Mouse (Mus musculus) activated CD4-positive, CD25-positive, alpha-beta regulatory T cell, adult 9 weeks (primary cell): Measurements from ENCODE around the gene Anxa7. TPM values are rescaled to one million over a fixed set of nuclear protein-coding genes. Genes with fewer than 3 reads are reported as not detected.

Experiments
- polyA plus RNA-seq: library from polyadenylated mRNA; unstranded; fragments of 100-300 nt; shearing (Covaris generic); gene quantifications from one replicate; pipeline ENCODE4 v1.2.1, GENCODE M21; 2017

The Anxa7 gene
- 56.3 TPM for polyA plus RNA-seq

DNA sequence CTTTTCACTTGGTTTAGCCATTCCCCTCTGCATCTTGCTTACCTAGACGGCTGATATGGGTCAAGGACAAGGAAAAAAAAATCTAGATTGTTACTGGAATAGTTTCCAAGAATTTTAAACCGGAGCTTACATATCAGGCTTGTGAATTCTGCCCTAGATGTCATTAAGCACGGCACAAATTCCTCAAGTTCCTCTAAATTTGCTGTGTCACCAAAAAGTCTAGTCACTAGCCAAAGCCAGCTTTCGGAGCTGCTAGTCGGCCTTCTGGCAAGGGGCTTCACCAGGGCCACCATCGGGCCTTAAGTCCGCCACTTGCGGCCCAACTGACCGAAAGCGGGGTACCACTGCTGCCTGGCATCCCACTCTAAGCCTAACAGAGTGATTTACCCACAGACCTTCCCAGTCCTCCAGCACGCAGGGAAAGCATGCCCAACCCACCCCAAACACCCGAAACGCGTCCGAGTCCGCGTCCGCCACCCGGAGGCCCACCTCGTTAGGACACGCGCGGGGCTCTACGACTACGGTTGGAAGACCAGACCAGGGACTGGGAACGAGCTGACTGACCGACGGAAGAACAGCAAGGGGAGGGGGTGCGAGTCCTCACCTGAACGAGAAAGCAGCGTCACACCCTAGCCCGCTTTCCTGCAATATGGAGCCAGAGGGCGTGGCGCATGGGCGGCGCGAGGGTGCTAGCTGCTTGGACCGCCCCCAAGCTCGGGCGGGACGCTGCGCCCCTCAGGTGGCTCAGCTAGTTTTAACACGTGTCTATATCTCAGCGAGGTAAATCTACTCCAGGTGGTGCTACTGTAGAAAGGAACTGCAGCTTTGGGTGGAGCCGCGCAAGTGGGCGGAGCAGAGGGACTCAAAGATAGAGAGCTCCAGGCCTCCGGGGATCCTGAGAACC lies at the start of gene Anxa7:
Gene Anxa7 (minus strand): TSS at position 843 of the 904 bp plus-strand sequence.

DNA sequence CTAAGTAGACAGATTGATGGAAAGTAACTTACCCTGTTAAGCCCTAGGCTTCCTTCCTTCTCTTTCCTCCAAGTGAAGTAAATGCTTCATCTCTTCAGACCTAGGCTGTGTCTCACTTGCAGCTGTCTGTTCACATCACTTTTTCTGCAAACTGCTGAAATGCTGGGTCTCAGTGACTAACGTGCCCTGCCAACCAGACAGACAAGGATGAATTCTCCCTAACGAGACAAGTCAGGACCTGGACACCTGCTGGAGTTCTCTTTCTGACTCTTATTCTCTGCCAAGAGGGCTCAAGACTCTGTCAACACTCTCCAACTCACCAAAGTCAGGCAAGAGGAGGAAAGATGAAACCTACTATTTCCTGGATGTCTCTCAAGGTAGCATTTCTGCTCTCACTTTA lies 16.7 kb upstream of the Anxa7 start, which contains the start of gene Mss51:
Gene Mss51 (minus strand): TSS at position 299 of the 400 bp plus-strand sequence.

DNA sequence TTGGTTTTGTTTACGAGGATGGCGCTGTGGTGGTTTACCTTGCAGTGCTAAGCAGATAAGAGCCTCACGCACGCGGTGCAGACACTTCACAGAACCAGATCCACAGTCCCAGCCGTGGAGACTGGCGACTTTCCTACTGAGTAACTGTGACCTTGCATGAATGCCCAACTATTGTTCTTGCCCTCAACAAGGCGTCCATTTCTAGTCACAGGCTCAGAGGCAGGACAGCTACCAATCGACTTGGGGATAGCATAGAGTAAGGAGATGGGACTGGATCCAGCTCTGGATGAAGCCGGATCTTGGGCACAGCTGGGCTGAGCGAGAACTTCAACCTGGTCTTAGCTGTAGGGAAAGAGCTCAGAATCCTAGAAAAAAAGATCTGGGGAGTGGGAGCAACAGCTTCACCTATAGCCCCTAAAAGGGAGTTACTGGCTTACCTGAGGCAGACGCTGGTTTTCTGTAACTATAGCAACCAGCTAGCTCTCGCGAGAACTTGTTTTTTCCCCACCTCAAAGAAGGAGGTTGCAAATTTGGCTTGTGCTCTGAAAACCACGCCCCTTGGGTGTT lies 28.1 kb downstream of the Anxa7 start, which contains the start of gene Cfap70:
Gene Cfap70 (minus strand): TSS at position 462 of the 567 bp plus-strand sequence.

Other genes with a start within 250 kb of the Anxa7 start
- not detected for gene Kcnk16, start 210.9 kb downstream of the Anxa7 start, polyA plus RNA-seq
- gene Nudt13, start 185.4 kb downstream of the Anxa7 start, polyA plus RNA-seq, result 20.2 TPM
- gene Ecd, start 132.0 kb downstream of the Anxa7 start, polyA plus RNA-seq, result 71.3 TPM
- gene Fam149b, start 132.0 kb downstream of the Anxa7 start, polyA plus RNA-seq, result 90.6 TPM
- gene Dnajc9, start 91.2 kb downstream of the Anxa7 start, polyA plus RNA-seq, result 150 TPM
- gene Mrps16, start 86.5 kb downstream of the Anxa7 start, polyA plus RNA-seq, result 109 TPM
- gene Cfap70, start 27.9 kb downstream of the Anxa7 start, polyA plus RNA-seq, result not detected
- gene Mss51, start 16.8 kb upstream of the Anxa7 start, polyA plus RNA-seq, result 0.89 TPM
- gene Ppp3cb, start 66.4 kb upstream of the Anxa7 start, polyA plus RNA-seq, result 12.9 TPM
- gene Usp54, start 160.9 kb upstream of the Anxa7 start, polyA plus RNA-seq, result 4.7 TPM
- gene Myoz1, start 176.4 kb upstream of the Anxa7 start, polyA plus RNA-seq, result not detected
- gene Synpo2l, start 188.2 kb upstream of the Anxa7 start, polyA plus RNA-seq, result 0.07 TPM
- 280 TPM for gene Sec24c, start 194.2 kb upstream of the Anxa7 start, polyA plus RNA-seq
- 5.0 TPM for gene Fut11, start 214.8 kb upstream of the Anxa7 start, polyA plus RNA-seq
- gene Chchd1, start 222.9 kb upstream of the Anxa7 start, polyA plus RNA-seq, result 135 TPM
- 19.9 TPM for gene Zswim8, start 227.4 kb upstream of the Anxa7 start, polyA plus RNA-seq